Mouse (Mus musculus): ENCODE results near the gene Gm28051.

Gm28051 gene

GRCm38 (mm10) chr12:102743036-102743588, 14.5 kb downstream of the Gm28051 start:
- no peak for DNase-seq (ENCODE audit: inconsistent ontology term)

GRCm38 (mm10) chr12:102742056-102742455, 15.5 kb downstream of the Gm28051 start:
- DNase-seq (ENCODE audit: inconsistent ontology term): no peak

- DNase-seq (ENCODE audit: inconsistent ontology term): no peak
Observed at GRCm38 (mm10) chr12:102740285-102740684, 17.3 kb downstream of the Gm28051 start.

GRCm38 (mm10) chr12:102739096-102739495, 18.5 kb downstream of the Gm28051 start:
- DNase-seq (ENCODE audit: inconsistent ontology term): no peak

- DNase-seq (ENCODE audit: inconsistent ontology term): peak; percentile 27
Observed at GRCm38 (mm10) chr12:102733381-102733780, 24.2 kb downstream of the Gm28051 start.

- peak; percentile 87 for DNase-seq (ENCODE audit: inconsistent ontology term)
Observed at GRCm38 (mm10) chr12:102730798-102731619, 26.6 kb downstream of the Gm28051 start.

GRCm38 (mm10) chr12:102729855-102730797, 27.4 kb downstream of the Gm28051 start:
- peak; percentile 91 for DNase-seq (ENCODE audit: inconsistent ontology term)

GRCm38 (mm10) chr12:102725761-102726175, 31.8 kb downstream of the Gm28051 start:
- DNase-seq (ENCODE audit: inconsistent ontology term): no peak

GRCm38 (mm10) chr12:102725146-102725545, 32.4 kb downstream of the Gm28051 start:
- DNase-seq (ENCODE audit: inconsistent ontology term): no peak

GRCm38 (mm10) chr12:102723861-102724260, 33.7 kb downstream of the Gm28051 start:
- DNase-seq (ENCODE audit: inconsistent ontology term): no peak

- DNase-seq (ENCODE audit: inconsistent ontology term): no peak
Observed at GRCm38 (mm10) chr12:102722966-102723365, 34.6 kb downstream of the Gm28051 start.

GRCm38 (mm10) chr12:102722451-102722850, 35.1 kb downstream of the Gm28051 start:
- DNase-seq (ENCODE audit: inconsistent ontology term): no peak

- DNase-seq (ENCODE audit: inconsistent ontology term): peak; percentile 45
Observed at GRCm38 (mm10) chr12:102719552-102720315, 37.8 kb downstream of the Gm28051 start.

- DNase-seq (ENCODE audit: inconsistent ontology term): no peak
Observed at GRCm38 (mm10) chr12:102714654-102715395, 42.7 kb downstream of the Gm28051 start.

GRCm38 (mm10) chr12:102714116-102714515, 43.4 kb downstream of the Gm28051 start:
- no peak for DNase-seq (ENCODE audit: inconsistent ontology term)

GRCm38 (mm10) chr12:102713153-102713865, 44.3 kb downstream of the Gm28051 start:
- DNase-seq (ENCODE audit: inconsistent ontology term): no peak

GRCm38 (mm10) chr12:102710851-102711375, 46.7 kb downstream of the Gm28051 start:
- DNase-seq (ENCODE audit: inconsistent ontology term): no peak

GRCm38 (mm10) chr12:102709896-102710295, 47.7 kb downstream of the Gm28051 start:
- no peak for DNase-seq (ENCODE audit: inconsistent ontology term)

GRCm38 (mm10) chr12:102708220-102708619, 49.3 kb downstream of the Gm28051 start:
- no peak for DNase-seq (ENCODE audit: inconsistent ontology term)

Measured in Muller cell, postnatal 12 days (primary cell).